Mouse (Mus musculus): Measurements from ENCODE around the gene Tcp11x2. TPM values are rescaled to one million over a fixed set of nuclear protein-coding genes. Genes with fewer than 3 reads are reported as not detected.

Tcp11x2 gene
- polyA plus RNA-seq, 1 experiment from 2014 or later = not detected

Other genes with a start within 250 kb of the Tcp11x2 start
- gene AV320801, start 199.2 kb downstream of the Tcp11x2 start, polyA plus RNA-seq (2015; fragmentation: Nextera tagmentation; extraction: Ambion mirVana) = not detected in 2 replicates
- not detected in 2 replicates for gene Nxf7, start 95.0 kb downstream of the Tcp11x2 start, polyA plus RNA-seq (2015; fragmentation: Nextera tagmentation; extraction: Ambion mirVana)
- gene Prame, start 66.1 kb downstream of the Tcp11x2 start, polyA plus RNA-seq (2015; fragmentation: Nextera tagmentation; extraction: Ambion mirVana) = not detected in 2 replicates
- not detected in 2 replicates for gene Tmsb15a, start 31.5 kb upstream of the Tcp11x2 start, polyA plus RNA-seq (2015; fragmentation: Nextera tagmentation; extraction: Ambion mirVana)
- 12.5 and 12.8 TPM in 2 replicates for gene Armcx5, start 48.9 kb upstream of the Tcp11x2 start, polyA plus RNA-seq (2015; fragmentation: Nextera tagmentation; extraction: Ambion mirVana)
- gene Gprasp1, start 48.9 kb upstream of the Tcp11x2 start, polyA plus RNA-seq (2015; fragmentation: Nextera tagmentation; extraction: Ambion mirVana) = 240 and 271 TPM in 2 replicates
- 126 and 127 TPM in 2 replicates for gene Bhlhb9, start 103.8 kb upstream of the Tcp11x2 start, polyA plus RNA-seq (2015; fragmentation: Nextera tagmentation; extraction: Ambion mirVana)
- 237 and 254 TPM in 2 replicates for gene Gprasp2, start 145.2 kb upstream of the Tcp11x2 start, polyA plus RNA-seq (2015; fragmentation: Nextera tagmentation; extraction: Ambion mirVana)